Mouse (Mus musculus) kidney, adult 11 months (tissue): Measurements from ENCODE around the gene Sema5b.

ENCODE experiments used
- DNase-seq: peaks from one replicate; pipeline ENCODE4 v3.0.0; 2022

Sema5b gene

GRCm38 (mm10) chr16:35541117-35541641, at the start of gene Sema5b:
Gene Sema5b (plus strand): TSS chr16:35541145.
- DNase-seq, result peak; percentile 27

GRCm38 (mm10) chr16:35500342-35500741, 40.6 kb upstream of the Sema5b start:
- DNase-seq, result no peak

GRCm38 (mm10) chr16:35501106-35501760, 39.7 kb upstream of the Sema5b start:
- no peak for DNase-seq

GRCm38 (mm10) chr16:35502456-35502855, 38.5 kb upstream of the Sema5b start:
- no peak for DNase-seq

GRCm38 (mm10) chr16:35504266-35504665, 36.7 kb upstream of the Sema5b start:
- DNase-seq, result peak; percentile 34

GRCm38 (mm10) chr16:35505786-35506185, 35.2 kb upstream of the Sema5b start:
- no peak for DNase-seq

- no peak for DNase-seq
Observed at GRCm38 (mm10) chr16:35508581-35508980, 32.4 kb upstream of the Sema5b start.

- DNase-seq, result no peak
Observed at GRCm38 (mm10) chr16:35509331-35510070, 31.4 kb upstream of the Sema5b start.

- peak; percentile 61 for DNase-seq
Observed at GRCm38 (mm10) chr16:35515977-35516612, 24.9 kb upstream of the Sema5b start.

GRCm38 (mm10) chr16:35517976-35518951, 22.7 kb upstream of the Sema5b start:
- peak; percentile 68 for DNase-seq

- peak; percentile 84 for DNase-seq
Observed at GRCm38 (mm10) chr16:35519245-35519644, 21.7 kb upstream of the Sema5b start.

GRCm38 (mm10) chr16:35524200-35524599, 16.7 kb upstream of the Sema5b start:
- no peak for DNase-seq

GRCm38 (mm10) chr16:35534630-35535029, 6.3 kb upstream of the Sema5b start:
- no peak for DNase-seq

GRCm38 (mm10) chr16:35537651-35538050, 3.3 kb upstream of the Sema5b start:
- DNase-seq, result no peak

- DNase-seq, result peak; percentile 24
Observed at GRCm38 (mm10) chr16:35539041-35539440, 1.9 kb upstream of the Sema5b start.

GRCm38 (mm10) chr16:35540333-35541116, 420 bp upstream of the Sema5b start:
- peak; percentile 27 for DNase-seq

- DNase-seq, result no peak
Observed at GRCm38 (mm10) chr16:35541661-35542420, 896 bp downstream of the Sema5b start.

- DNase-seq, result no peak
Observed at GRCm38 (mm10) chr16:35542421-35542780, 1.5 kb downstream of the Sema5b start.

- DNase-seq, result no peak
Observed at GRCm38 (mm10) chr16:35545723-35546122, 4.8 kb downstream of the Sema5b start.

GRCm38 (mm10) chr16:35547966-35548365, 7.0 kb downstream of the Sema5b start:
- no peak for DNase-seq

- DNase-seq, result no peak
Observed at GRCm38 (mm10) chr16:35549354-35549753, 8.4 kb downstream of the Sema5b start.
